Mouse (Mus musculus): ENCODE measurements at regions not wholly inside any gene's neighbourhood (a gene's known extent, or its start where the extent isn't known, plus 50 kb on each side); places are given as distances from the start of the nearest gene placed in this dataset.

- DNase-seq (ENCODE audit: low spot score), result no peak
These were observed 104.7 kb downstream of the Dusp6 start for GRCm38 (mm10) chr10:99367757-99368156.

- no peak for DNase-seq (ENCODE audit: low spot score)
These were observed 112.1 kb downstream of the Dusp6 start for GRCm38 (mm10) chr10:99375101-99375500.

GRCm38 (mm10) chr10:99376430-99376829, 113.4 kb downstream of the Dusp6 start:
- DNase-seq (ENCODE audit: low spot score), result no peak

- DNase-seq (ENCODE audit: low spot score), result no peak
These were observed 114.5 kb downstream of the Dusp6 start for GRCm38 (mm10) chr10:99377548-99377947.

- DNase-seq (ENCODE audit: low spot score), result no peak
These were observed 116.1 kb downstream of the Dusp6 start for GRCm38 (mm10) chr10:99379156-99379555.

GRCm38 (mm10) chr10:99380170-99380569, 117.1 kb downstream of the Dusp6 start:
- DNase-seq (ENCODE audit: low spot score), result no peak

- no peak for DNase-seq (ENCODE audit: low spot score)
These were observed 120.0 kb downstream of the Dusp6 start for GRCm38 (mm10) chr10:99383028-99383427.

GRCm38 (mm10) chr10:99384366-99384765, 121.3 kb downstream of the Dusp6 start:
- no peak for DNase-seq (ENCODE audit: low spot score)

- no peak for DNase-seq (ENCODE audit: low spot score)
These were observed 121.8 kb downstream of the Dusp6 start for GRCm38 (mm10) chr10:99384851-99385250.

GRCm38 (mm10) chr10:99385854-99386253, 122.8 kb downstream of the Dusp6 start:
- DNase-seq (ENCODE audit: low spot score), result no peak

GRCm38 (mm10) chr10:99388526-99388925, 125.5 kb downstream of the Dusp6 start:
- DNase-seq (ENCODE audit: low spot score), result peak; percentile 27

- DNase-seq (ENCODE audit: low spot score), result no peak
These were observed 126.0 kb downstream of the Dusp6 start for GRCm38 (mm10) chr10:99388986-99389385.

GRCm38 (mm10) chr10:99390609-99391183, 127.7 kb downstream of the Dusp6 start:
- no peak for DNase-seq (ENCODE audit: low spot score)

GRCm38 (mm10) chr10:99391725-99392124, 128.7 kb downstream of the Dusp6 start:
- DNase-seq (ENCODE audit: low spot score), result no peak

GRCm38 (mm10) chr10:99392979-99393378, 129.9 kb downstream of the Dusp6 start:
- DNase-seq (ENCODE audit: low spot score), result no peak

GRCm38 (mm10) chr10:99393523-99393922, 130.5 kb downstream of the Dusp6 start:
- DNase-seq (ENCODE audit: low spot score), result no peak

GRCm38 (mm10) chr10:99395411-99395810, 132.4 kb downstream of the Dusp6 start:
- no peak for DNase-seq (ENCODE audit: low spot score)

- DNase-seq (ENCODE audit: low spot score), result no peak
These were observed 133.6 kb downstream of the Dusp6 start for GRCm38 (mm10) chr10:99396630-99397029.

- no peak for DNase-seq (ENCODE audit: low spot score)
These were observed 137.0 kb downstream of the Dusp6 start for GRCm38 (mm10) chr10:99400076-99400475.

GRCm38 (mm10) chr10:99406764-99407163, 143.7 kb downstream of the Dusp6 start:
- no peak for DNase-seq (ENCODE audit: low spot score)

- peak; percentile 49 for DNase-seq (ENCODE audit: low spot score)
These were observed 145.8 kb downstream of the Dusp6 start for GRCm38 (mm10) chr10:99408786-99409185.

- peak; percentile 10 for DNase-seq (ENCODE audit: low spot score)
These were observed 146.7 kb downstream of the Dusp6 start for GRCm38 (mm10) chr10:99409744-99410143.

GRCm38 (mm10) chr10:99410754-99411153, 147.7 kb downstream of the Dusp6 start:
- DNase-seq (ENCODE audit: low spot score), result no peak

- DNase-seq (ENCODE audit: low spot score), result no peak
These were observed 150.4 kb downstream of the Dusp6 start for GRCm38 (mm10) chr10:99413455-99413854.

GRCm38 (mm10) chr10:99416271-99416670, 153.2 kb downstream of the Dusp6 start:
- no peak for DNase-seq (ENCODE audit: low spot score)

All from testis, postnatal 14 days (tissue).